Mouse (Mus musculus) left cerebral cortex, postnatal 25 days (tissue): Measurements from ENCODE around the gene Gm3138. TPM values are rescaled to one million over a fixed set of nuclear protein-coding genes. Genes with fewer than 3 reads are reported as not detected.
"Not testable (repeated sequence)": the region's sequence is repeated elsewhere in the genome, so short reads cannot be mapped to it uniquely, and the experiment has no call there.

ENCODE experiments used
- DNase-seq, 2 experiments: peaks; one replicate each; pipeline ENCODE4 v3.0.0; 2022; ENCODE audit warnings: low spot score in 2 of 2, mixed read lengths in 1 of 2
- intact Hi-C: fragments of 180-260 bp; cut with DNase I; formaldehyde crosslinking; loops from one replicate; pipeline ENCODE4 v1.15.1; 2025
- total RNA-seq, 2 experiments: library from RNA; stranded (reverse); gene quantifications; 2 replicates each; pipeline ENCODE4 v1.2.3; 2021

Gm3138 gene
- total RNA-seq: not detected

DNA sequence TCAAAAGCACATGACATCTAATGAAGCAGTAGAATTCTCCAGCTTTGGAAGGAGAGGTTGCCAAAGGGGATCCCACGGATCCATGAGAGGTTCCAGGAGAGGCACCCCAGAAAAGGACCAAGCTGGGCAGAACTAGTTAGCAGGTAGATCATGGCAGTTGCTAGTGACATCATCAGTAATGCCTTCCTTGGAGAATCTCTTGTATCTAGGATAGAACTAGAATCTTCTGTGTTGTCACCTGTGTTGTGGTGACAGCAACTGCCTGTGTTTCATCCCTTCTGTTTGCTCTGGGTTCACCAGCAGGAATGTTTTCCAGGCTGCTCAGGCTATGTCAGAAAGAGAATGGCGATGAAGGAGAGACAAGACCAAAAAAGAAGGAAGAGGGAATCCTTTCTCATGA is at the start of gene Gm3138:
Gm3138 (plus strand) TSS at position 301 of the 400 bp plus-strand sequence.
- intact Hi-C loops, DNase-seq: not testable (repeated sequence)

DNA sequence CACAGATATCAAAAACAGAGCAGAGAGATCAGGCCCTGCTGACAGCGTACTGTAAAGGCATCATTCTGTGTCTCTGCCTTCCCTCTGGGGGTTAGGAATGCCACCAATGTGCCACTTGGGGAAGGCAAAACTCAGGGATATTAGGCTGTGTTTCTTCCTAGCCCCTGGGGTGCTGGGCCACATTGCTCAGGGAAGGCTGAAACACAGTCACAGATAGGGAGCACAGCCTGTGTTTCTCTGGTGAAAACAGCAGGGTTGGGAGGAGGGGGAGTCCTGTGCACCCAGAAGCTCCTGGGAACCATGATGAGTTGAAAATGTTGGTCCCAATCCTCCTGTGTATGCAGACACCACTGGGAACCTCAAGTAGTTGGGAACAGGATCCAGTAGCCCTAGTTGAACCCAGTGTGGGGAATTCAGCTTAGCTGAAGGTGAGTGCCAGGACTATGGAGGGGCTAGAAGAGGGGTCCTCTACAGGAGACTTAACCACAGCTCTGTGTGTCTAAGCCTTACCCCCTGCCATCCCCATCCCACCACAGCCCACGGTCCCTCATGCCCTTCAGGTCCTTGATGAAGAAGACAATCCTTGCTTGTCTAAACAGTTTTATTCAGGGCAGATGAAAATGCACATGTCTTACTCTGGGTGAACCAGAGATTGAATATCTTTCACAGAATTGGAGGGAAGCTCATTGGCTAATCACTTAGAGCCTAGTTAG is 20.0 kb downstream of the Gm3138 start:
- DNase-seq, intact Hi-C loops: not testable (repeated sequence)

DNA sequence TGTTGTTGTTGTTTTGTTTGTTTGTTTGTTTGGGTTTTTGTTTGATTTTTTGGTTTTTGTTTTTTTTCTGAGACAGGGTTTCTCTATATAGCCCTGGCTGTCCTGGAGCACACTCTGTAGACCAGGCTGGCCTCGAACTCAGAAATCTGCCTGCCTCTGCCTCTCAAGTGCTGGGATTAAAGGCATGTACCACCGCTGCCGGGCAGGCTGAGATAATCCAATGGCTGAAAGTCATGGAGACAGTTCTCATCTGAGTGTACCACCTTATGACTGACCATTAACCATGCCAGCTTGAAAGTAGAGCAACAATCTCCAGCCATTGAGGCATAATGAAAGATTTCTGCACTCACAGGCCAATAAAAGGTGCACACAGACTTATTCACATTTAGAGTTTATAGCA is 30.4 kb downstream of the Gm3138 start:
- intact Hi-C loops, DNase-seq: not testable (repeated sequence)

Other genes starting within 250 kb of the Gm3138 start
- gene Gm5796, start 225.7 kb upstream of the Gm3138 start, total RNA-seq: 1 to 10 TPM; 1.4 to 1.5 TPM
- under 1 TPM in 1 of 2 experiments, not detected in 1; 0.46 TPM for gene Gm3115, start 165.5 kb upstream of the Gm3138 start, total RNA-seq
- gene Gm8108, start 139.1 kb upstream of the Gm3138 start, total RNA-seq: 1 to 10 TPM; 2.1 to 3.3 TPM
- gene Gm3127, start 84.6 kb upstream of the Gm3138 start, total RNA-seq: not detected
- gene Gm2974, start 67.1 kb upstream of the Gm3138 start, total RNA-seq: under 1 TPM; 0.34 to 0.46 TPM
- gene Gm3149, start 67.7 kb downstream of the Gm3138 start, total RNA-seq: not detected
- under 1 TPM; 0.87 to 0.96 TPM for gene 2610042L04Rik, start 85.1 kb downstream of the Gm3138 start, total RNA-seq
- gene Gm3159, start 147.9 kb downstream of the Gm3138 start, total RNA-seq: not detected
- gene Gm3164, start 165.8 kb downstream of the Gm3138 start, total RNA-seq: under 1 TPM; 0.46 to 0.94 TPM
- gene Gm3173, start 181.4 kb downstream of the Gm3138 start, total RNA-seq: not detected
- not detected for gene Gm3182, start 232.1 kb downstream of the Gm3138 start, total RNA-seq